Mouse (Mus musculus) ES-Bruce4 (cell line): ENCODE measurements around the gene Gm4881. TPM values are rescaled to one million over a fixed set of nuclear protein-coding genes. Genes with fewer than 3 reads are reported as not detected.

ENCODE experiments used
- H3K27ac ChIP-seq: 2 replicates; pipeline ENCODE4 v1.5.1; 2012; ENCODE audit warnings: low read length, inconsistent platforms; ENCODE audit not compliant: insufficient read depth
- H3K27me3 ChIP-seq: 2 replicates; pipeline ENCODE4 v1.6.1; 2012; ENCODE audit warnings: mild to moderate bottlenecking, low read length, inconsistent platforms; ENCODE audit not compliant: control insufficient read depth, poor library complexity, insufficient read depth, severe bottlenecking
- H3K36me3 ChIP-seq: 2 replicates; pipeline ENCODE4 v1.6.1; 2012; ENCODE audit warnings: inconsistent platforms, mild to moderate bottlenecking, low read length, moderate library complexity; ENCODE audit not compliant: control insufficient read depth, poor library complexity, insufficient read depth, severe bottlenecking
- H3K4me1 ChIP-seq: one replicate; pipeline ENCODE4 v1.8.1; 2011; ENCODE audit warnings: low read length; ENCODE audit not compliant: control insufficient read depth, insufficient read depth
- H3K4me3 ChIP-seq: 2 replicates; pipeline ENCODE4 v1.5.1; 2011; ENCODE audit warnings: low read depth, mild to moderate bottlenecking, low read length
- H3K9ac ChIP-seq: 2 replicates; pipeline ENCODE4 v1.6.1; 2012; ENCODE audit warnings: low read depth, mild to moderate bottlenecking, inconsistent platforms; ENCODE audit not compliant: poor library complexity, severe bottlenecking
- H3K9me3 ChIP-seq: replicated peaks from 2 replicates; pipeline ENCODE4 v1.6.1; 2012; ENCODE audit warnings: mild to moderate bottlenecking, low read length, inconsistent platforms; ENCODE audit not compliant: control insufficient read depth, poor library complexity, insufficient read depth, severe bottlenecking
- CTCF ChIP-seq: IDR thresholded peaks from one replicate; pipeline ENCODE4 v1.8.1; 2011; ENCODE audit warnings: low read depth, low read length
- EP300 ChIP-seq: IDR thresholded peaks from 2 replicates; pipeline ENCODE4 v1.6.1; 2011; ENCODE audit warnings: low read depth, low read length; ENCODE audit not compliant: insufficient read depth
- POLR2A ChIP-seq: IDR thresholded peaks from one replicate; pipeline ENCODE4 v1.8.1; 2011; ENCODE audit warnings: low read length; ENCODE audit not compliant: insufficient read depth
- polyA plus RNA-seq: library from polyadenylated mRNA; stranded (reverse); fragments of >200 nt; gene quantifications from 2 replicates; pipeline ENCODE4 v1.2.4, GENCODE M21; 2011; ENCODE audit warnings: low read depth; ENCODE audit not compliant: missing spikeins, insufficient read depth, insufficient read length

Gm4881 gene
- polyA plus RNA-seq, 1 experiment = not detected

GRCm38 (mm10) chr7:24918763-24919323, 25.5 kb downstream of the Gm4881 start:
- H3K36me3 ChIP-seq = peaks cover 22% of the 10 kb centered on the region
- H3K4me1 ChIP-seq = no peaks in the 10 kb centered on the region
- no peak overlapping the region for H3K27ac ChIP-seq
- no peak for TF ChIP-seq EP300
- TF ChIP-seq CTCF = no peak
- no peak for TF ChIP-seq POLR2A
- H3K27me3 ChIP-seq = no peaks in the 10 kb centered on the region
- no peak overlapping the region for H3K9ac ChIP-seq
- H3K4me3 ChIP-seq = no peak overlapping the region
- H3K9me3 ChIP-seq = no peaks in the 10 kb centered on the region

- Histone ChIP-seq H3K27ac (no peak overlapping the region), H3K27me3 (no peaks in the 10 kb centered on the region), H3K9ac (no peak overlapping the region), H3K4me1 (peaks cover 4% of the 10 kb centered on the region), H3K4me3 (no peak overlapping the region), H3K9me3 (no peaks in the 10 kb centered on the region), H3K36me3 (peaks cover 32% of the 10 kb centered on the region)
- TF ChIP-seq POLR2A (no peak), EP300 (no peak), CTCF (no peak)
Measured at GRCm38 (mm10) chr7:24912480-24912879, 31.8 kb downstream of the Gm4881 start.

GRCm38 (mm10) chr7:24907211-24907748, 37.0 kb downstream of the Gm4881 start:
- TF ChIP-seq EP300 (peak; percentile 93), POLR2A (peak; percentile 19), CTCF (peak; percentile 33)
- H3K9ac ChIP-seq = peak overlapping the region; percentile 49
- H3K27ac ChIP-seq = peak overlapping the region; percentile 84
- H3K4me1 ChIP-seq = peaks cover 7% of the 10 kb centered on the region
- peaks cover 15% of the 10 kb centered on the region; the same call in 1 of the 2 replicates for H3K36me3 ChIP-seq
- H3K27me3 ChIP-seq = no peaks in the 10 kb centered on the region
- peak overlapping the region; percentile 70 for H3K4me3 ChIP-seq
- no peaks in the 10 kb centered on the region for H3K9me3 ChIP-seq

- peak overlapping the region; percentile 82 for H3K27ac ChIP-seq
- peaks cover 10% of the 10 kb centered on the region; the same call in 1 of the 2 replicates for H3K36me3 ChIP-seq
- no peaks in the 10 kb centered on the region for H3K27me3 ChIP-seq
- no peak for TF ChIP-seq EP300
- no peak for TF ChIP-seq CTCF
- TF ChIP-seq POLR2A = no peak
- no peak overlapping the region for H3K9ac ChIP-seq
- H3K4me3 ChIP-seq = peak overlapping the region; percentile 34
- no peaks in the 10 kb centered on the region for H3K9me3 ChIP-seq
- peaks cover 7% of the 10 kb centered on the region for H3K4me1 ChIP-seq
Measured at GRCm38 (mm10) chr7:24906551-24906950, 37.7 kb downstream of the Gm4881 start.

- H3K9ac ChIP-seq = peak overlapping the region; percentile 65; the same call in 1 of the 2 replicates
- no peak overlapping the region for H3K27ac ChIP-seq
- H3K4me1 ChIP-seq = peaks cover 7% of the 10 kb centered on the region
- H3K9me3 ChIP-seq = no peaks in the 10 kb centered on the region
- peaks cover 10% of the 10 kb centered on the region; the same call in 1 of the 2 replicates for H3K36me3 ChIP-seq
- H3K4me3 ChIP-seq = peak overlapping the region; percentile 33; the same call in 1 of the 2 replicates
- TF ChIP-seq EP300 (no peak), CTCF (peak; percentile 68), POLR2A (no peak)
- no peaks in the 10 kb centered on the region for H3K27me3 ChIP-seq
Measured at GRCm38 (mm10) chr7:24904936-24905335, 39.4 kb downstream of the Gm4881 start.

- H3K36me3 ChIP-seq = peaks cover 4% of the 10 kb centered on the region; the same call in 1 of the 2 replicates
- H3K4me1 ChIP-seq = peaks cover 7% of the 10 kb centered on the region
- no peak overlapping the region for H3K27ac ChIP-seq
Measured at GRCm38 (mm10) chr7:24904070-24904483, 40.2 kb downstream of the Gm4881 start.

More at GRCm38 (mm10) chr7:24904070-24904483, 40.2 kb downstream of the Gm4881 start:
- H3K27me3 ChIP-seq = no peaks in the 10 kb centered on the region
- H3K9me3 ChIP-seq = no peaks in the 10 kb centered on the region
- peak overlapping the region; percentile 69 for H3K4me3 ChIP-seq
- TF ChIP-seq EP300 (peak; percentile 20; the same call in 1 of the 2 replicates), POLR2A (no peak), CTCF (no peak)
- H3K9ac ChIP-seq = peak overlapping the region; percentile 65
